In the genomic region with DNA sequence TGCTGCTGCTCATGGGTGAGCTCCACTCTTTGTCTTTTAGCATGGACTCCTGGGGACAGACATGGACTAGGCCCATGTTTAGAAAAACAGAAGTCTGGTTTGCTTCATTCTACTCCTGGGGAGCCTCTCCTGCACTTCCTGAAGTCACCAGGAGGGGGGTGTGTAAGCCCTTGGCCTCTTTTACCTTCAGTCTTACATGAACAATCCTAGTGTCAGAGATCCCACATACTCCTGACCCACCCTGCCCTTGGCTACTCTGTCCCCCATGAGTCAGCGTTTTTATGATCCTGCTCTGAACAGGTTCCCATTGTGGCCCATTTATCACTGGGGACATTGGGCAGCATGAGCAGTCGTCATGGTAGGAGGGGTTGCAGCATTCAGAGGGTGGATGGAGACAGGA, we compare ENCODE assay signal across 9 mouse cellular contexts. TPM values are rescaled to one million over a fixed set of nuclear protein-coding genes. Genes with fewer than 3 reads are reported as not detected.
DNase-seq lines count a peak whose midpoint lies in the region; ATAC-seq and TF ChIP-seq lines count a peak whose summit lies in the region.
"Had no signal": no experiment of that assay in that cellular context is flagged by ENCODE, and none has a peak within 500 bp of the region (broad histone marks: within the 10 kb centered on the region; RNA-seq: fewer than 3 reads in every experiment).

No protein-coding gene starts in this region.

- no peak overlapping the region for H3K4me3 ChIP-seq in hindbrain, postnatal 0 days (ENCODE audit: low read length)
- H3K4me3 ChIP-seq in hindbrain, embryonic 12.5 days, result no peak overlapping the region
- no peak overlapping the region for H3K4me3 ChIP-seq in CH12.LX (replicated peaks in 1 of 3; ENCODE audit: low read depth in 2 of 3, low read length in 2 of 3, poor library complexity in 1 of 3)
- H3K4me3 ChIP-seq in bone marrow, adult 2 months (replicated peaks; ENCODE audit: control insufficient read depth, low read depth, low read length), result no peak overlapping the region
- H3K4me3 ChIP-seq in lung, embryonic 14.5 days (ENCODE audit: low read depth, low read length), result no peak overlapping the region
- no peak overlapping the region for H3K4me3 ChIP-seq in heart, embryonic 12.5 days
- H3K4me3 ChIP-seq: limb, embryonic 12.5 days had no signal

- H3K9ac ChIP-seq in hindbrain, postnatal 0 days (replicated peaks; ENCODE audit: low read length), result no peak overlapping the region
- H3K9ac ChIP-seq in hindbrain, embryonic 12.5 days, result no peak overlapping the region
- H3K9ac ChIP-seq in CH12.LX (ENCODE audit: insufficient read depth, low read depth), result no peak overlapping the region
- H3K9ac ChIP-seq in lung, embryonic 14.5 days, result no peak overlapping the region
- no peak overlapping the region for H3K9ac ChIP-seq in heart, embryonic 12.5 days
- H3K9ac ChIP-seq: limb, embryonic 12.5 days had no signal

- TF ChIP-seq CTCF in hindbrain, postnatal 0 days (IDR thresholded peaks at IDR 0.05; ENCODE audit: low read depth), result peak; percentile 68
- peak; percentile 65 to 81 for TF ChIP-seq CTCF in CH12.LX (conservative IDR thresholded peaks at IDR 0.05 in 1 of 2, IDR thresholded peaks at IDR 0.05 in 1 of 2; ENCODE audit: low read depth in 2 of 2, low read length in 2 of 2)
- peak; percentile 42; the same call in 1 of the 2 replicates for TF ChIP-seq CTCF in bone marrow, adult 2 months (IDR thresholded peaks at IDR 0.05; ENCODE audit: control insufficient read depth, insufficient read depth, low read length)
- peak; percentile 69 for TF ChIP-seq CTCF in lung, embryonic 14.5 days (IDR thresholded peaks at IDR 0.05; ENCODE audit: low read depth)

- H3K9me3 ChIP-seq in hindbrain, postnatal 0 days (ENCODE audit: low read length), result no peaks in the 10 kb centered on the region
- no peaks in the 10 kb centered on the region for H3K9me3 ChIP-seq in hindbrain, embryonic 12.5 days (replicated peaks)
- H3K9me3 ChIP-seq in CH12.LX (replicated peaks; ENCODE audit: low read length), result no peaks in the 10 kb centered on the region
- no peaks in the 10 kb centered on the region for H3K9me3 ChIP-seq in lung, embryonic 14.5 days (ENCODE audit: low read depth, low read length)
- H3K9me3 ChIP-seq in heart, embryonic 12.5 days (replicated peaks), result no peaks in the 10 kb centered on the region
- H3K9me3 ChIP-seq: limb, embryonic 12.5 days had no signal

- DNase-seq in hindbrain, postnatal 0 days (ENCODE audit: low spot score), result no peak
- peak; percentile 64 for DNase-seq in CH12.LX (ENCODE audit: extremely low read depth)
- peak; percentile 77 for DNase-seq in lung, embryonic 14.5 days
- peak; percentile 81 for DNase-seq in thymus, postnatal 4 days
- DNase-seq in right cerebral cortex, postnatal 4 days, result no peak

- no peaks in the 10 kb centered on the region for H3K27me3 ChIP-seq in hindbrain, postnatal 0 days (ENCODE audit: insufficient read depth, low read length)
- no peaks in the 10 kb centered on the region for H3K27me3 ChIP-seq in hindbrain, embryonic 12.5 days
- peaks cover 2% of the 10 kb centered on the region for H3K27me3 ChIP-seq in CH12.LX (replicated peaks)
- no peaks in the 10 kb centered on the region for H3K27me3 ChIP-seq in lung, embryonic 14.5 days (ENCODE audit: insufficient read depth, low read length)
- no peaks in the 10 kb centered on the region for H3K27me3 ChIP-seq in heart, embryonic 12.5 days (replicated peaks)
- H3K27me3 ChIP-seq: limb, embryonic 12.5 days had no signal

- no peaks in the 10 kb centered on the region for H3K36me3 ChIP-seq in hindbrain, postnatal 0 days (ENCODE audit: insufficient read depth, low read length)
- no peaks in the 10 kb centered on the region for H3K36me3 ChIP-seq in hindbrain, embryonic 12.5 days
- H3K36me3 ChIP-seq in CH12.LX (replicated peaks in 1 of 2; ENCODE audit: control insufficient read depth in 1 of 2, insufficient read depth in 1 of 2, low read length in 1 of 2), result peaks cover 0 to 2% of the 10 kb centered on the region in 2 experiments
- no peaks in the 10 kb centered on the region for H3K36me3 ChIP-seq in lung, embryonic 14.5 days (ENCODE audit: insufficient read depth)
- no peaks in the 10 kb centered on the region for H3K36me3 ChIP-seq in heart, embryonic 12.5 days

- H3K27ac ChIP-seq in hindbrain, postnatal 0 days, result no peak overlapping the region
- no peak overlapping the region for H3K27ac ChIP-seq in hindbrain, embryonic 12.5 days
- no peak overlapping the region for H3K27ac ChIP-seq in CH12.LX (ENCODE audit: insufficient read depth, low read depth)
- no peak overlapping the region for H3K27ac ChIP-seq in bone marrow, adult 2 months (ENCODE audit: control insufficient read depth, insufficient read depth, low read depth, low read length, poor library complexity)
- no peak overlapping the region for H3K27ac ChIP-seq in lung, embryonic 14.5 days (ENCODE audit: low read depth)
- H3K27ac ChIP-seq in heart, embryonic 12.5 days (ENCODE audit: poor library complexity, severe bottlenecking), result no peak overlapping the region
- H3K27ac ChIP-seq: limb, embryonic 12.5 days had no signal

- H3K4me2 ChIP-seq in hindbrain, postnatal 0 days (ENCODE audit: low read depth, low read length), result no peak overlapping the region
- no peak overlapping the region for H3K4me2 ChIP-seq in hindbrain, embryonic 12.5 days (replicated peaks)
- no peak overlapping the region for H3K4me2 ChIP-seq in CH12.LX (ENCODE audit: insufficient read depth, low read depth, poor library complexity, severe bottlenecking)
- no peak overlapping the region for H3K4me2 ChIP-seq in lung, embryonic 14.5 days
- H3K4me2 ChIP-seq in heart, embryonic 12.5 days, result no peak overlapping the region
- H3K4me2 ChIP-seq: limb, embryonic 12.5 days had no signal

- no peak for ATAC-seq in hindbrain, postnatal 0 days
- no peak for ATAC-seq in hindbrain, embryonic 12.5 days (ENCODE audit: low FRiP score)
- ATAC-seq in lung, embryonic 14.5 days (ENCODE audit: insufficient read depth), result no peak
- no peak for ATAC-seq in heart, embryonic 12.5 days (ENCODE audit: insufficient number of reproducible peaks, low FRiP score)

- H3K4me1 ChIP-seq in hindbrain, postnatal 0 days (ENCODE audit: insufficient read depth, low read length), result no peaks in the 10 kb centered on the region
- peaks cover 7% of the 10 kb centered on the region for H3K4me1 ChIP-seq in hindbrain, embryonic 12.5 days
- peaks cover 0 to 10% of the 10 kb centered on the region in 2 experiments; a peak in 2 of 4 replicates for H3K4me1 ChIP-seq in CH12.LX (ENCODE audit: control insufficient read depth in 1 of 2, insufficient read depth in 2 of 2)
- peaks cover 1% of the 10 kb centered on the region; the same call in 1 of the 2 replicates for H3K4me1 ChIP-seq in bone marrow, adult 2 months (ENCODE audit: control insufficient read depth, insufficient read depth, low read length)
- H3K4me1 ChIP-seq in lung, embryonic 14.5 days (ENCODE audit: insufficient read depth), result no peaks in the 10 kb centered on the region
- peaks cover 5% of the 10 kb centered on the region for H3K4me1 ChIP-seq in heart, embryonic 12.5 days (replicated peaks)

- dilution Hi-C loops in CH12.LX (cut with MboI; ENCODE audit: extremely low pct_ligation_motif_present, extremely low pct_unique_long_range_greater_than_20kb, low sequenced_read_pairs), result no loop called here

- 63% methylated on average over 2 of the region's 2 CpGs for WGBS in hindbrain, postnatal 0 days
- 63% methylated on average over 2 of the region's 2 CpGs for WGBS in hindbrain, embryonic 12.5 days
- 55% methylated on average over 2 of the region's 2 CpGs for WGBS in bone marrow, adult 2 months
- 53% methylated on average over 2 of the region's 2 CpGs for WGBS in lung, embryonic 14.5 days
- WGBS in heart, embryonic 12.5 days, result 56% methylated on average over 2 of the region's 2 CpGs

- TF ChIP-seq EP300 in CH12.LX (IDR thresholded peaks at IDR 0.05; ENCODE audit: low read length), result no peak

- H3K79me2 ChIP-seq in CH12.LX (replicated peaks; ENCODE audit: control insufficient read depth, extremely low read depth, insufficient read depth, poor library complexity, severe bottlenecking), result peaks cover 11% of the 10 kb centered on the region

- TF ChIP-seq POLR2A in CH12.LX (IDR thresholded peaks at IDR 0.05; ENCODE audit: low read depth, low read length), result no peak
- no peak for TF ChIP-seq POLR2A in bone marrow, adult 2 months (IDR thresholded peaks at IDR 0.05; ENCODE audit: borderline replicate concordance, control insufficient read depth, low read depth, low read length)

- in situ Hi-C loops in CH12.LX (cut with MboI; ENCODE audit: low pct_ligation_motif_present, low pct_unique_long_range_greater_than_20kb, low sequenced_read_pairs), result loop anchor here (5.0 kb wide), 1 partner anchor 393 kb away; no protein-coding TSS in a partner anchor

- peak; percentile 24 for TF ChIP-seq RAD21 in CH12.LX (IDR thresholded peaks at IDR 0.05; ENCODE audit: low read depth, low read length)

RNA-seq across cellular contexts. Expression of a gene that starts 15.7 kb away (rescaled TPM):
- total RNA-seq in hindbrain, postnatal 0 days (2014; rRNA removed), result 289 and 302 TPM in 2 replicates
- polyA plus RNA-seq in hindbrain, postnatal 0 days (2015; fragmentation: Nextera tagmentation; extraction: Ambion mirVana), result 129 and 142 TPM in 2 replicates
- polyA plus RNA-seq in hindbrain, embryonic 12.5 days (2016; fragmentation: Nextera tagmentation; extraction: Ambion mirVana), result 70.1 and 73.7 TPM in 2 replicates
- total RNA-seq in CH12.LX (2012; rRNA removed), result 0.88 and 1.2 TPM in 2 replicates
- 0.16 TPM in 1 of 2 replicates, not detected in the other for total RNA-seq in CH12.LX (2014; rRNA removed)
- polyA plus RNA-seq in CH12.LX (2012; ENCODE audit: insufficient read length, low read depth), result not detected in 2 replicates
- polyA plus RNA-seq in bone marrow, adult 2 months (2011; ENCODE audit: insufficient read depth, insufficient read length, low replicate concordance, missing spikeins), result 0.99 and 4.2 TPM in 2 replicates
- polyA plus RNA-seq in lung, embryonic 14.5 days (2014; fragmentation: Nextera tagmentation; extraction: Ambion mirVana), result 28.3 and 30.0 TPM in 2 replicates
- 16.4 and 17.3 TPM in 2 replicates for polyA plus RNA-seq in heart, embryonic 12.5 days (2016; fragmentation: Nextera tagmentation; extraction: Ambion mirVana)

RNA-seq across cellular contexts. Expression of a gene that starts 27.1 kb away (rescaled TPM):
- not detected in 2 replicates for total RNA-seq in hindbrain, postnatal 0 days (2014; rRNA removed)
- not detected in 2 replicates for polyA plus RNA-seq in hindbrain, postnatal 0 days (2015; fragmentation: Nextera tagmentation; extraction: Ambion mirVana)
- not detected in 2 replicates for polyA plus RNA-seq in hindbrain, embryonic 12.5 days (2016; fragmentation: Nextera tagmentation; extraction: Ambion mirVana)
- total RNA-seq in CH12.LX (2012; rRNA removed), result not detected in 2 replicates
- total RNA-seq in CH12.LX (2014; rRNA removed), result not detected in 2 replicates
- not detected in 2 replicates for polyA plus RNA-seq in CH12.LX (2012; ENCODE audit: insufficient read length, low read depth)
- not detected in 2 replicates for polyA plus RNA-seq in bone marrow, adult 2 months (2011; ENCODE audit: insufficient read depth, insufficient read length, low replicate concordance, missing spikeins)
- not detected in 2 replicates for polyA plus RNA-seq in lung, embryonic 14.5 days (2014; fragmentation: Nextera tagmentation; extraction: Ambion mirVana)
- polyA plus RNA-seq in heart, embryonic 12.5 days (2016; fragmentation: Nextera tagmentation; extraction: Ambion mirVana), result not detected in 2 replicates
- polyA plus RNA-seq: limb, embryonic 12.5 days had no signal

RNA-seq across cellular contexts. Expression of a gene that starts 39.7 kb away (rescaled TPM):
- 12.2 and 13.9 TPM in 2 replicates for total RNA-seq in hindbrain, postnatal 0 days (2014; rRNA removed)
- 6.2 and 8.2 TPM in 2 replicates for polyA plus RNA-seq in hindbrain, postnatal 0 days (2015; fragmentation: Nextera tagmentation; extraction: Ambion mirVana)
- polyA plus RNA-seq in hindbrain, embryonic 12.5 days (2016; fragmentation: Nextera tagmentation; extraction: Ambion mirVana), result 11.7 and 13.1 TPM in 2 replicates
- total RNA-seq in CH12.LX (2012; rRNA removed), result 11.1 and 14.2 TPM in 2 replicates
- total RNA-seq in CH12.LX (2014; rRNA removed), result 8.6 and 10.6 TPM in 2 replicates
- polyA plus RNA-seq in CH12.LX (2012; ENCODE audit: insufficient read length, low read depth), result 9.5 TPM in 2 replicates
- 10.6 and 32.5 TPM in 2 replicates for polyA plus RNA-seq in bone marrow, adult 2 months (2011; ENCODE audit: insufficient read depth, insufficient read length, low replicate concordance, missing spikeins)
- polyA plus RNA-seq in lung, embryonic 14.5 days (2014; fragmentation: Nextera tagmentation; extraction: Ambion mirVana), result 30.2 and 32.9 TPM in 2 replicates
- polyA plus RNA-seq in heart, embryonic 12.5 days (2016; fragmentation: Nextera tagmentation; extraction: Ambion mirVana), result 18.4 and 23.2 TPM in 2 replicates

RNA-seq across cellular contexts. Expression of a gene that starts 57.5 kb away (rescaled TPM):
- total RNA-seq in hindbrain, postnatal 0 days (2014; rRNA removed), result not detected in 2 replicates
- polyA plus RNA-seq in hindbrain, postnatal 0 days (2015; fragmentation: Nextera tagmentation; extraction: Ambion mirVana), result not detected in 2 replicates
- polyA plus RNA-seq in hindbrain, embryonic 12.5 days (2016; fragmentation: Nextera tagmentation; extraction: Ambion mirVana), result not detected in 2 replicates
- not detected in 2 replicates for total RNA-seq in CH12.LX (2012; rRNA removed)
- not detected in 2 replicates for total RNA-seq in CH12.LX (2014; rRNA removed)
- polyA plus RNA-seq in CH12.LX (2012; ENCODE audit: insufficient read length, low read depth), result not detected in 2 replicates
- not detected in 2 replicates for polyA plus RNA-seq in bone marrow, adult 2 months (2011; ENCODE audit: insufficient read depth, insufficient read length, low replicate concordance, missing spikeins)
- not detected in 2 replicates for polyA plus RNA-seq in lung, embryonic 14.5 days (2014; fragmentation: Nextera tagmentation; extraction: Ambion mirVana)
- 0.28 TPM in 1 of 2 replicates, not detected in the other for polyA plus RNA-seq in heart, embryonic 12.5 days (2016; fragmentation: Nextera tagmentation; extraction: Ambion mirVana)

Comparison
In these comparisons a context has a peak if more than half of its experiments do, and no peak if none do; other contexts are left out.
1. DNase-seq: peak in CH12.LX (single experiment), lung, embryonic 14.5 days (single experiment) and thymus, postnatal 4 days (single experiment); none in hindbrain, postnatal 0 days (single experiment) and right cerebral cortex, postnatal 4 days (single experiment).
2. Peak in every context shown above with its lines, with median percentiles within 50 percentile points of each other: CTCF ChIP-seq.